10 mouse cellular contexts compared by ENCODE assay signal in genomic region chr9:51213023-51213728, GRCm38 (mm10).
DNase-seq lines count a peak whose midpoint lies in the region.
"Had no signal": no experiment of that assay in that cellular context is flagged by ENCODE, and none has a peak within 500 bp of the region (broad histone marks: within the 10 kb centered on the region; RNA-seq: fewer than 3 reads in every experiment).

Gene Pou2af1 (plus strand): TSS chr9:51213708.

- peak; percentile 95 for DNase-seq in A20 (ENCODE audit: low read depth, low spot score)
- DNase-seq in CD4-positive, CD25-positive, alpha-beta regulatory T cell, adult 2 months (ENCODE audit: low read depth, low spot score) = peak; percentile 77
- DNase-seq in lung, postnatal 25 days (ENCODE audit: low spot score) = peak; percentile 64
- DNase-seq in spleen, postnatal 14 days (ENCODE audit: low spot score in 2 of 2) = peak; percentile 41 to 57
- DNase-seq in Muller cell, postnatal 12 days (ENCODE audit: inconsistent ontology term) = no peak
- DNase-seq in urinary bladder, adult 18-20 months (ENCODE audit: low spot score in 2 of 2) = no peak
- no peak for DNase-seq in frontal cortex, postnatal 25 days (ENCODE audit: low spot score in 2 of 2)
- no peak for DNase-seq in layer of hippocampus, adult 9-11 months
- DNase-seq: adrenal gland, postnatal 25 days; cerebellum, adult 9-11 months had no signal

Comparison
In these comparisons a context has a peak if more than half of its experiments do, and no peak if none do; other contexts are left out.
1. DNase-seq: peak in A20 (single experiment), CD4-positive, CD25-positive, alpha-beta regulatory T cell, adult 2 months (single experiment), lung, postnatal 25 days (single experiment) and spleen, postnatal 14 days (2 of 2); none in Muller cell, postnatal 12 days (single experiment), urinary bladder, adult 18-20 months (0 of 2), frontal cortex, postnatal 25 days (0 of 2) and layer of hippocampus, adult 9-11 months (single experiment).